Mouse (Mus musculus): ENCODE measurements around the gene Zfp575. TPM values are rescaled to one million over a fixed set of nuclear protein-coding genes. Genes with fewer than 3 reads are reported as not detected.
A peak's percentile ranks its signal among the peaks of the same experiment; 100 is the strongest.

Gene Zfp575
- polyA plus RNA-seq, 1 experiment from 2014 or later: 3.6 TPM

DNA sequence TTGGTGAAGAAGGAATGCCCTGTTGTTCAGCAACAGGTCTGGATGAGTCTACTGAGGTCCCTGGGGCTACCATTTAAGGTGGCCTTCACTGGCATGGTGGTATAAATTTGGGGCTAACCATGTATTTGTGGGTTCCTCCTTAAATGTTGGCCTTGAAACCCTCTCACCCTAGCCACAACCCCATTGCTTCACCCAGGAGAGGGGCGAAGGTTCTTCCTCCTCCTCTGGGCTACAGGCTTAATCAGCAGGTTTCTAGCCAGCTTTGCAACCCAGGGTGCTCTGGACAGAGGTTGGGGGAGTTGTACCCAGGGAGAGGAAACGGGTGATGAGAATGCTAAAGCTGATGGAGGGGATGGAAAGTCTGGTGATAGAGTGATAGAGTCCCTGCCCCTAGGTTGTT lies 8.0 kb upstream of the Zfp575 start:
- WGBS: 72% methylated on average over 2 of the region's 2 CpGs

DNA sequence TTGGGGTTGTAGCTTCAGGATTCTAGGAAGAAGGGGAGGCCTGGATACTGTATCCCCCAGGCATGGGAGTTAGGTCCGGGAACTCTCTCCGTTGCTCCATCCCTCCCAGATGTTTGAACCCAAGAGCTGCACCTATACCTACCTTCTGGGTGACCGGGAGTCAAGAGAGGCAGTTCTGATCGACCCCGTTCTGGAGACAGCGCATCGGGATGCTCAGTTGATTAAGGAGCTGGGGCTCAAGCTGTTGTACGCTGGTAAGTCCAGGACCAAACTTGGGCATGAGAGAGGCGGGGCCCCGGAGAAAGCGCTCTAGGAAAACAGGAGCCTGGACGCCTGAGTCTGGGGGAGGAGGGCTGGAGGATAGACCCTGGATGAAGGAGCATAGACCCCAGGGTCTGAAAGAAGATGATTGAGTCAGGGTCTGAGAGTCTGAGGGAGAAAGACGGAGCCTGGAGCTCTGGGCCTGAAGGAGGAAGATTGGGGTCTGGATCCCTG lies 6.9 kb upstream of the Zfp575 start:
- 3% methylated on average over 13 of the region's 13 CpGs for WGBS
- DNase-seq (ENCODE audit: low spot score) (peak; percentile 66), ATAC-seq (replicated peaks; ENCODE audit: low FRiP score, low TSS enrichment, low read depth) (peak; percentile 4; the same call in 1 of the 2 replicates)
- H3K27ac ChIP-seq (ENCODE audit: low read depth): no peak overlapping the region
- peaks cover 4% of the 10 kb centered on the region; the same call in 1 of the 2 replicates for H3K4me1 ChIP-seq (replicated peaks; ENCODE audit: control insufficient read depth, insufficient read depth, low read length)
- no peaks in the 10 kb centered on the region for H3K36me3 ChIP-seq (ENCODE audit: control insufficient read depth, insufficient read depth, low read length)
- no peaks in the 10 kb centered on the region for H3K27me3 ChIP-seq (replicated peaks; ENCODE audit: control insufficient read depth, insufficient read depth, low read length)
- peak overlapping the region; percentile 66 for H3K4me3 ChIP-seq (ENCODE audit: low read depth, low read length)
- peak overlapping the region; percentile 66 for H3K4me2 ChIP-seq (ENCODE audit: low read length)
- H3K9ac ChIP-seq (ENCODE audit: low read length): peak overlapping the region; percentile 56; the same call in 1 of the 2 replicates
- no peaks in the 10 kb centered on the region for H3K9me3 ChIP-seq (ENCODE audit: control insufficient read depth, low read length)

More for the DNA sequence above, 8.0 kb upstream of the Zfp575 start:
- H3K4me1 ChIP-seq (replicated peaks; ENCODE audit: control insufficient read depth, insufficient read depth, low read length): peaks cover 4% of the 10 kb centered on the region; the same call in 1 of the 2 replicates
- H3K4me2 ChIP-seq (ENCODE audit: low read length): 0 out of 2 replicates have a peak overlapping the region, but pooled peaks have one; percentile 66
- H3K27me3 ChIP-seq (replicated peaks; ENCODE audit: control insufficient read depth, insufficient read depth, low read length): no peaks in the 10 kb centered on the region
- no peaks in the 10 kb centered on the region for H3K9me3 ChIP-seq (ENCODE audit: control insufficient read depth, low read length)
- no peak overlapping the region for H3K27ac ChIP-seq (ENCODE audit: low read depth)
- ATAC-seq (replicated peaks; ENCODE audit: low FRiP score, low TSS enrichment, low read depth) (no peak), DNase-seq (ENCODE audit: low spot score) (no peak)
- no peak overlapping the region for H3K9ac ChIP-seq (ENCODE audit: low read length)
- no peak overlapping the region for H3K4me3 ChIP-seq (ENCODE audit: low read depth, low read length)
- H3K36me3 ChIP-seq (ENCODE audit: control insufficient read depth, insufficient read depth, low read length): no peaks in the 10 kb centered on the region

DNA sequence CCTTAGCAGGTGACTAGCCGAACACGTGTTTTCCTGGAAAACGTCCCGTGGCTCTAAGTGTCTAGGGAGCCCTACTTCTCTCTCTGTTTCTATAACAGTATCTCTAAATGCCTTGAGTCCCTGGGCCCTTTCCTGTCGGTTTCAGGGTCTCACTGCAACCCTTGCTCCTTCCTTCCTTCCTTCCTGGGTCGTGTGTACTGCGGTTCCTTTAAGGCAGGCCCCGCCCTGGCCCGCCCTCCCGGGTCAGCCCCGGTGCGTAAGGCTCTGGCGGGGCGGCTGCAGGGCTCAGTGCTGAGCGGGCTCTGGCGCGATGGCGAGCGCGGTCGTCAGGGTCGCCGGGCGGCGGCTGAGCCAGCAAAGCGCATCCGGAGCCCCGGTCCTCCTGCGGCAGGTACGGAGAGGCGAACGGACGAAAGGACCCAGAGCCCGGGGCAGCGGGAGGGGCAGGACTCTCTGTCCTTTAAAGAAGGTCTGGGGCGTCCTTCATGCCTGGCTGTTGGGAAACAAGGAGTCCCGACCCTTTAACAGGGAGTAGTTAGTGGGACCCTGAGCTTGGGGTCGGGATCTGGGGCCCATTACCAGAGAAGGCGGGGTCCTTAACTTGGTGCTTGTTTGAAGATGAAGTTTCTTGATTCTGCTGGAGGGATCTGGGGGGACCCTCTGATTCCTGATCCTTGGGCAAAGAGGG lies 6.3 kb upstream of the Zfp575 start:
- Histone ChIP-seq H3K4me1 (replicated peaks; ENCODE audit: control insufficient read depth, insufficient read depth, low read length) (peaks cover 4% of the 10 kb centered on the region; the same call in 1 of the 2 replicates), H3K4me2 (ENCODE audit: low read length) (peak overlapping the region; percentile 66), H3K27me3 (replicated peaks; ENCODE audit: control insufficient read depth, insufficient read depth, low read length) (no peaks in the 10 kb centered on the region), H3K9ac (ENCODE audit: low read length) (peak overlapping the region; percentile 56), H3K4me3 (ENCODE audit: low read depth, low read length) (peak overlapping the region; percentile 66), H3K36me3 (ENCODE audit: control insufficient read depth, insufficient read depth, low read length) (no peaks in the 10 kb centered on the region), H3K9me3 (ENCODE audit: control insufficient read depth, low read length) (no peaks in the 10 kb centered on the region), H3K27ac (ENCODE audit: low read depth) (no peak overlapping the region)
- peak; percentile 78 for DNase-seq (ENCODE audit: low spot score)
- WGBS: 3% methylated on average over 39 of the region's 39 CpGs
- peak; percentile 93 for ATAC-seq (replicated peaks; ENCODE audit: low FRiP score, low TSS enrichment, low read depth)

DNA sequence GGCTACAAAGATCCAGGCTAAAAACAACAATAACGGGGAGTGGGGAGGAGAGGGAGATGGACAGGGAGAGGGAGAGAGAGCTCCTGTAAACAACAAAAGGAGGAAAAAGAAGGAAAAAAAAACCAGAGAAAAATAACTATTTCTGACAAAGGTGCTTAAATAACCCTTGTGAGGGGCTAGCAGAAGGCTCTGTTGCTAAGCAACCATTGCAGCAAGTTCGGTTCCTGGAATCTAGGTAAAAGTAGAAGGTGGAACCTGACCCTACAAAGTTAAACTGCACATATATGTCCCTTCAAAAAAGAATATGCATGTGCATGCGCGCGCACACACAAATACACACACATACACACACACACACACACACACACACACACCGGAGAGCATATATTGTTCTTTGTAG lies 5.3 kb upstream of the Zfp575 start:
- Histone ChIP-seq H3K27ac (ENCODE audit: low read depth) (no peak overlapping the region), H3K4me3 (ENCODE audit: low read depth, low read length) (no peak overlapping the region), H3K27me3 (replicated peaks; ENCODE audit: control insufficient read depth, insufficient read depth, low read length) (no peaks in the 10 kb centered on the region), H3K4me2 (ENCODE audit: low read length) (no peak overlapping the region), H3K9ac (ENCODE audit: low read length) (no peak overlapping the region), H3K36me3 (ENCODE audit: control insufficient read depth, insufficient read depth, low read length) (no peaks in the 10 kb centered on the region), H3K4me1 (replicated peaks; ENCODE audit: control insufficient read depth, insufficient read depth, low read length) (peaks cover 4% of the 10 kb centered on the region; the same call in 1 of the 2 replicates), H3K9me3 (ENCODE audit: control insufficient read depth, low read length) (no peaks in the 10 kb centered on the region)
- DNase-seq (ENCODE audit: low spot score) (no peak), ATAC-seq (replicated peaks; ENCODE audit: low FRiP score, low TSS enrichment, low read depth) (no peak)
- 81% methylated on average over 6 of the region's 6 CpGs for WGBS

DNA sequence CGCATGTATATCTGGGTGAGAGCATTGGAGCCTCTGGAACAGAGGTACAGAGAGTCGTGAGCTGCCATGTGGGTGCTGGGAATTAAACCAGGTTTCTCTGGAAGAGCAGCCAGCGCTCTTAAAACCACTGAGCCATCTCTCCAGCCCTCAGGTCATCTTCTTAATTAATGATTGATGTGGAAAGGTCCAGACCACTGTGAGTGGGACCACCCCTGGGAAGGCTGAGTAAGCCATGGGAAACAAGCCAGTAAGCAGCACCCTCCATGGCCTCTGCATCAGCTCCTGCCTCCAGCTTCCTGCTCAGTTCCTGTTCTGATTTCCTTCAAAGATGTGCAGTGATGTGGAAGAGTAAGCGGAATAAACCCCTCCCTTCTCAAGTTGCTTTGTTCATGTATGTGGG lies 4.7 kb upstream of the Zfp575 start:
- peaks cover 4% of the 10 kb centered on the region; the same call in 1 of the 2 replicates for H3K4me1 ChIP-seq (replicated peaks; ENCODE audit: control insufficient read depth, insufficient read depth, low read length)
- H3K4me2 ChIP-seq (ENCODE audit: low read length): no peak overlapping the region
- ATAC-seq (replicated peaks; ENCODE audit: low FRiP score, low TSS enrichment, low read depth) (no peak), DNase-seq (ENCODE audit: low spot score) (no peak)
- no peak overlapping the region for H3K4me3 ChIP-seq (ENCODE audit: low read depth, low read length)
- no peak overlapping the region for H3K9ac ChIP-seq (ENCODE audit: low read length)
- H3K36me3 ChIP-seq (ENCODE audit: control insufficient read depth, insufficient read depth, low read length): no peaks in the 10 kb centered on the region
- H3K27me3 ChIP-seq (replicated peaks; ENCODE audit: control insufficient read depth, insufficient read depth, low read length): no peaks in the 10 kb centered on the region
- no peaks in the 10 kb centered on the region for H3K9me3 ChIP-seq (ENCODE audit: control insufficient read depth, low read length)
- H3K27ac ChIP-seq (ENCODE audit: low read depth): no peak overlapping the region
- WGBS: 51% methylated on average over 4 of the region's 4 CpGs

DNA sequence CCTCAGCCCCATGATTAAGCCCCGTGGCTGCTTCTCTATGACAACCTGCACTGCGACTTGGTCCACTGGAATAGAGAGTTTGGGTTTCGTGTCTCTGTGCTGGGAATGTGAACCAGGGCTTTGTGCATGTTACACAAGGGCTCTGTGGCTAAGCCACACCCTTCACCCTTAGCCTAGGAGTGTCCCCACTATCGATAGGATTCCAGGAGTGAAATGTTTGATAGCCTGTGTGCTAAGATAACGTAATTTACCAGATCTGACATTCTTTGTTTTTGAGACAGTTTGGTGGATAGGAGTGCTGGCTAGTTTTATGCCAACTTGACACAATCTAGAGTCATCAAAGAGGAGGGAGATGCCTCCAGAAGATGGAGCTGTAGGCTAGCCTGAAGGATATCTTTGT lies 4.3 kb upstream of the Zfp575 start:
- Histone ChIP-seq H3K9ac (ENCODE audit: low read length) (no peak overlapping the region), H3K9me3 (ENCODE audit: control insufficient read depth, low read length) (no peaks in the 10 kb centered on the region), H3K36me3 (ENCODE audit: control insufficient read depth, insufficient read depth, low read length) (no peaks in the 10 kb centered on the region), H3K27ac (ENCODE audit: low read depth) (no peak overlapping the region), H3K27me3 (replicated peaks; ENCODE audit: control insufficient read depth, insufficient read depth, low read length) (no peaks in the 10 kb centered on the region), H3K4me2 (ENCODE audit: low read length) (no peak overlapping the region), H3K4me3 (ENCODE audit: low read depth, low read length) (no peak overlapping the region), H3K4me1 (replicated peaks; ENCODE audit: control insufficient read depth, insufficient read depth, low read length) (peaks cover 4% of the 10 kb centered on the region; the same call in 1 of the 2 replicates)
- ATAC-seq (replicated peaks; ENCODE audit: low FRiP score, low TSS enrichment, low read depth) (no peak), DNase-seq (ENCODE audit: low spot score) (no peak)
- WGBS: 66% methylated on average over 5 of the region's 5 CpGs

DNA sequence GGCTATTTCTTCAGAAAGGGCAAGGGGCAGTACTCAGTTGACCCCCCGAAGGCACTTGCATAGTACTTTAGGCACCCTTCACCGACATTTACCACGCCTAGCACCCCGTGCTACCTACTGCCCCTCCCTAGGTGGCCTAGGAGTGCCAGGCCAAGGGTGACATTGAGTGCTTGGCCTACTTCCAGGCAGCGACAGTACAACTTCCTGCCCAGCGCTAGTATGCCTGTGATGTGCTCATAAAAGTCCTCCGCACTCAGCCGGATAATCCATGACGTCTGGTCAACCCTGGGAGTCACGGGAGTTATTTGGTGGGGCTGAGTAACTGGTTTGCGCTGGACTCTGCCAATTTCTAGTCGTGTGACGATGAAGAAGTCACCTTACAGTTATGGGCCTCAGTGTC lies 895 bp upstream of the Zfp575 start:
- Histone ChIP-seq H3K27ac (ENCODE audit: low read depth) (no peak overlapping the region), H3K9ac (ENCODE audit: low read length) (no peak overlapping the region), H3K36me3 (ENCODE audit: control insufficient read depth, insufficient read depth, low read length) (no peaks in the 10 kb centered on the region), H3K9me3 (ENCODE audit: control insufficient read depth, low read length) (0 out of 2 replicates have a peak, but pooled peaks cover 4% of the 10 kb centered on the region), H3K4me1 (replicated peaks; ENCODE audit: control insufficient read depth, insufficient read depth, low read length) (no peaks in the 10 kb centered on the region; the same call in 1 of the 2 replicates), H3K4me2 (ENCODE audit: low read length) (no peak overlapping the region), H3K4me3 (ENCODE audit: low read depth, low read length) (no peak overlapping the region), H3K27me3 (replicated peaks; ENCODE audit: control insufficient read depth, insufficient read depth, low read length) (peaks cover 22% of the 10 kb centered on the region)
- 72% methylated on average over 13 of the region's 13 CpGs for WGBS
- no peak for DNase-seq (ENCODE audit: low spot score)
- ATAC-seq (replicated peaks; ENCODE audit: low FRiP score, low TSS enrichment, low read depth): no peak

DNA sequence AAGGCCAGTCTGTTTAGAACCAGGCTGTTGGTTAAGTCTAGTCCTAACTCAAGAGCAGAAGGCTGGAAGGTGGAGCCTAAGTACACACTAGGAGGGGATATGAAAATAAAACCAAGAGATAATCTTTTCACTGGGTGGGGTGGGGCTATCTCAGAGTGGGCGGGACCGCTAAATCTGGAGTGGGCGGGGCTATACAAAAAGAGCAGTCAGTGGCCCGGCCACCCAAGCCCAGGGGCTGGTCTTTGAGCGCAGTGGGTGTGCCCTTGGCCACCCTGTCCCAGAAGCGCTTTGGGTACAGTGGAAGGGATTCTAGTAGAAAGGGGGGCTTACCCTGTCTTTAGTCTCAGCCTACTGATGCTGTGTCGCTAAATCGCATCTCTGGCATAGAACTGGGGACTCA lies 613 bp downstream of the Zfp575 start:
- ATAC-seq (replicated peaks; ENCODE audit: low FRiP score, low TSS enrichment, low read depth) (peak; percentile 70), DNase-seq (ENCODE audit: low spot score) (no peak)
- H3K9me3 ChIP-seq (ENCODE audit: control insufficient read depth, low read length): 0 out of 2 replicates have a peak, but pooled peaks cover 4% of the 10 kb centered on the region
- WGBS: 12% methylated on average over 8 of the region's 8 CpGs
- peaks cover 22% of the 10 kb centered on the region for H3K27me3 ChIP-seq (replicated peaks; ENCODE audit: control insufficient read depth, insufficient read depth, low read length)
- no peaks in the 10 kb centered on the region for H3K36me3 ChIP-seq (ENCODE audit: control insufficient read depth, insufficient read depth, low read length)
- peak overlapping the region; percentile 55 for H3K4me3 ChIP-seq (ENCODE audit: low read depth, low read length)
- H3K27ac ChIP-seq (ENCODE audit: low read depth): peak overlapping the region; percentile 27; the same call in 1 of the 2 replicates
- H3K4me1 ChIP-seq (replicated peaks; ENCODE audit: control insufficient read depth, insufficient read depth, low read length): no peaks in the 10 kb centered on the region; the same call in 1 of the 2 replicates
- peak overlapping the region; percentile 58; the same call in 1 of the 2 replicates for H3K9ac ChIP-seq (ENCODE audit: low read length)
- H3K4me2 ChIP-seq (ENCODE audit: low read length): peak overlapping the region; percentile 76
